ENCODE assay signal across 13 mouse cellular contexts in genomic region chr14:45983206-45983857, GRCm38 (mm10).
DNase-seq lines count a peak whose midpoint lies in the region; ATAC-seq lines count a peak whose summit lies in the region.
"Had no signal": no experiment of that assay in that cellular context is flagged by ENCODE, and none has a peak within 500 bp of the region (broad histone marks: within the 10 kb centered on the region; RNA-seq: fewer than 3 reads in every experiment).

No protein-coding gene starts in this region.

- peaks cover 18% of the 10 kb centered on the region for H3K4me1 ChIP-seq in embryonic facial prominence, embryonic 10.5 days
- H3K4me1 ChIP-seq in limb, embryonic 15.5 days = peaks cover 10% of the 10 kb centered on the region
- H3K4me1 ChIP-seq in lung, embryonic 16.5 days (replicated peaks; ENCODE audit: control insufficient read depth, insufficient read depth, low read length) = peaks cover 16% of the 10 kb centered on the region
- no peaks in the 10 kb centered on the region for H3K4me1 ChIP-seq in hindbrain, embryonic 12.5 days
- H3K4me1 ChIP-seq: forebrain, embryonic 12.5 days; hindbrain, embryonic 10.5 days had no signal

- peak overlapping the region; percentile 21; the same call in 1 of the 2 replicates for H3K27ac ChIP-seq in embryonic facial prominence, embryonic 10.5 days (replicated peaks)
- H3K27ac ChIP-seq in limb, embryonic 15.5 days = 0 out of 2 replicates have a peak overlapping the region, but pooled peaks have one; percentile 5
- H3K27ac ChIP-seq in lung, embryonic 16.5 days (ENCODE audit: low read length) = peak overlapping the region; percentile 47
- H3K27ac ChIP-seq in hindbrain, embryonic 12.5 days = no peak overlapping the region
- H3K27ac ChIP-seq: forebrain, embryonic 12.5 days; hindbrain, embryonic 10.5 days had no signal

- H3K9ac ChIP-seq in limb, embryonic 15.5 days = no peak overlapping the region
- H3K9ac ChIP-seq in lung, embryonic 16.5 days (ENCODE audit: low read length) = no peak overlapping the region
- no peak overlapping the region for H3K9ac ChIP-seq in hindbrain, embryonic 12.5 days
- H3K9ac ChIP-seq: forebrain, embryonic 12.5 days had no signal

- peak; percentile 7 for DNase-seq in adrenal gland, adult 2 months
- no peak for DNase-seq in adrenal gland, postnatal 4 days (ENCODE audit: low spot score in 2 of 2)
- no peak for DNase-seq in embryonic facial prominence, embryonic 10.5 days (ENCODE audit: low spot score)
- no peak for DNase-seq in thymus, postnatal 25 days
- no peak for DNase-seq in left cerebral cortex, adult 18-20 months (ENCODE audit: low spot score in 2 of 2)
- DNase-seq: adrenal gland, postnatal 25 days; cerebellum, adult 11 months; embryo, embryonic 11 days had no signal

- no peaks in the 10 kb centered on the region for H3K9me3 ChIP-seq in embryonic facial prominence, embryonic 10.5 days
- no peaks in the 10 kb centered on the region for H3K9me3 ChIP-seq in limb, embryonic 15.5 days
- no peaks in the 10 kb centered on the region for H3K9me3 ChIP-seq in lung, embryonic 16.5 days (ENCODE audit: control insufficient read depth, low read length)
- H3K9me3 ChIP-seq in hindbrain, embryonic 12.5 days (replicated peaks) = no peaks in the 10 kb centered on the region
- H3K9me3 ChIP-seq: forebrain, embryonic 12.5 days; hindbrain, embryonic 10.5 days had no signal

- 87% methylated on average over 7 of the region's 7 CpGs for WGBS in embryonic facial prominence, embryonic 10.5 days
- 72% methylated on average over 7 of the region's 7 CpGs for WGBS in limb, embryonic 15.5 days
- WGBS in lung, embryonic 16.5 days = 47% methylated on average over 7 of the region's 7 CpGs
- 87% methylated on average over 7 of the region's 7 CpGs for WGBS in hindbrain, embryonic 12.5 days

- H3K4me3 ChIP-seq in embryonic facial prominence, embryonic 10.5 days = no peak overlapping the region
- H3K4me3 ChIP-seq in limb, embryonic 15.5 days = no peak overlapping the region
- no peak overlapping the region for H3K4me3 ChIP-seq in lung, embryonic 16.5 days (ENCODE audit: low read length)
- H3K4me3 ChIP-seq in hindbrain, embryonic 12.5 days = no peak overlapping the region
- H3K4me3 ChIP-seq: forebrain, embryonic 12.5 days; hindbrain, embryonic 10.5 days had no signal

- H3K27me3 ChIP-seq in embryonic facial prominence, embryonic 10.5 days (replicated peaks; ENCODE audit: low read depth, poor library complexity, severe bottlenecking) = no peaks in the 10 kb centered on the region
- no peaks in the 10 kb centered on the region for H3K27me3 ChIP-seq in limb, embryonic 15.5 days
- no peaks in the 10 kb centered on the region for H3K27me3 ChIP-seq in lung, embryonic 16.5 days (ENCODE audit: control insufficient read depth, insufficient read depth, low read depth, low read length)
- no peaks in the 10 kb centered on the region for H3K27me3 ChIP-seq in hindbrain, embryonic 12.5 days
- H3K27me3 ChIP-seq: forebrain, embryonic 12.5 days had no signal

- H3K4me2 ChIP-seq in limb, embryonic 15.5 days = no peak overlapping the region
- no peak overlapping the region for H3K4me2 ChIP-seq in lung, embryonic 16.5 days (ENCODE audit: low read depth, low read length)
- H3K4me2 ChIP-seq in hindbrain, embryonic 12.5 days (replicated peaks) = no peak overlapping the region
- H3K4me2 ChIP-seq: forebrain, embryonic 12.5 days had no signal

- ATAC-seq in limb, embryonic 15.5 days (ENCODE audit: insufficient number of reproducible peaks, low FRiP score, low TSS enrichment, low read depth) = peak; percentile 63; the same call in 1 of the 2 replicates
- ATAC-seq in lung, embryonic 16.5 days (ENCODE audit: low read depth) = peak; percentile 84
- ATAC-seq in hindbrain, embryonic 12.5 days (ENCODE audit: low FRiP score) = no peak

- H3K36me3 ChIP-seq in embryonic facial prominence, embryonic 10.5 days (replicated peaks) = no peaks in the 10 kb centered on the region
- H3K36me3 ChIP-seq in limb, embryonic 15.5 days = no peaks in the 10 kb centered on the region
- no peaks in the 10 kb centered on the region for H3K36me3 ChIP-seq in lung, embryonic 16.5 days (ENCODE audit: control insufficient read depth, insufficient read depth, low read length)
- no peaks in the 10 kb centered on the region for H3K36me3 ChIP-seq in hindbrain, embryonic 12.5 days
- H3K36me3 ChIP-seq: forebrain, embryonic 12.5 days; hindbrain, embryonic 10.5 days had no signal
